Mouse (Mus musculus) midbrain, embryonic 14.5 days (tissue): ENCODE results near the gene Spats2. TPM values are rescaled to one million over a fixed set of nuclear protein-coding genes. Genes with fewer than 3 reads are reported as not detected.

Experiments used
- ATAC-seq: fragments of 200-750 bp; cut with Nextera tagmentation; 2 replicates; pipeline ENCODE4 v1.8.0; 2017; ENCODE audit warnings: moderate number of reproducible peaks, moderate library complexity; ENCODE audit not compliant: low FRiP score, low TSS enrichment
- DNase-seq: peaks from one replicate; pipeline ENCODE4 v3.0.0-alpha.2; 2015
- H3K27ac ChIP-seq: fragments of 300-500 bp; sonication (generic); replicated peaks from 2 replicates; pipeline ENCODE4 v1.5.1; 2014; ENCODE audit warnings: mild to moderate bottlenecking, low read depth, low read length, moderate library complexity
- H3K27me3 ChIP-seq: fragments of 300-500 bp; sonication (generic); 2 replicates; pipeline ENCODE4 v1.6.1; 2014; ENCODE audit warnings: low read length, control low read depth, mixed read lengths; ENCODE audit not compliant: control insufficient read depth, insufficient read depth
- H3K36me3 ChIP-seq: fragments of 300-500 bp; sonication (generic); 2 replicates; pipeline ENCODE4 v1.6.1; 2014; ENCODE audit warnings: low read length, control low read depth; ENCODE audit not compliant: control insufficient read depth, insufficient read depth
- H3K4me1 ChIP-seq: fragments of 300-500 bp; sonication (generic); 2 replicates; pipeline ENCODE4 v1.6.1; 2014; ENCODE audit warnings: mild to moderate bottlenecking, antibody characterized with exemption, low read length, control low read depth; ENCODE audit not compliant: control insufficient read depth, insufficient read depth
- H3K4me2 ChIP-seq: fragments of 300-500 bp; sonication (generic); 2 replicates; pipeline ENCODE4 v1.6.1; 2014; ENCODE audit warnings: mild to moderate bottlenecking, low read length, moderate library complexity
- H3K4me3 ChIP-seq: fragments of 300-500 bp; sonication (generic); replicated peaks from 2 replicates; pipeline ENCODE4 v1.5.1; 2014; ENCODE audit warnings: low read depth, low read length
- H3K9ac ChIP-seq: fragments of 300-500 bp; sonication (generic); replicated peaks from 2 replicates; pipeline ENCODE4 v1.6.1; 2014; ENCODE audit warnings: mild to moderate bottlenecking, low read length, moderate library complexity
- H3K9me3 ChIP-seq: fragments of 300-500 bp; sonication (generic); 2 replicates; pipeline ENCODE4 v1.6.1; 2016; ENCODE audit warnings: low read length, control low read depth, mixed read lengths; ENCODE audit not compliant: control insufficient read depth
- WGBS: fragments of 180-500 bp; shearing (Covaris S2); extraction: QIAGEN DNeasy Blood & Tissue Kit; methylation state at CpG from one replicate; pipeline ENCODE4 v1.1.7; 2014; 5-methylcytosine and 5-hydroxymethylcytosine counted together
- polyA plus RNA-seq: library from polyadenylated mRNA; unstranded; fragments of >200 nt; fragmentation: Nextera tagmentation; extraction: Ambion mirVana; gene quantifications from 2 replicates; pipeline ENCODE4 v1.2.1, GENCODE M21; 2014

The Spats2 gene
- polyA plus RNA-seq, 1 experiment from 2014 or later = 41.6 TPM

- ATAC-seq = no peak
- 10% methylated on average over 19 of the region's 19 CpGs for WGBS
- DNase-seq = no peak
- no peak overlapping the region for H3K27ac ChIP-seq
- H3K27me3 ChIP-seq = peaks cover 50% of the 10 kb centered on the region
- no peaks in the 10 kb centered on the region for H3K9me3 ChIP-seq
- H3K4me1 ChIP-seq = peaks cover 9% of the 10 kb centered on the region; the same call in 1 of the 2 replicates
- peak overlapping the region; percentile 8 for H3K4me2 ChIP-seq
- 0 out of 2 replicates have a peak overlapping the region, but pooled peaks have one; percentile 34 for H3K9ac ChIP-seq
- H3K4me3 ChIP-seq = no peak overlapping the region
- H3K36me3 ChIP-seq = no peaks in the 10 kb centered on the region
Measured at GRCm38 (mm10) chr15:99084618-99085017, 41.1 kb upstream of the Spats2 start.

- H3K27me3 ChIP-seq = peaks cover 52% of the 10 kb centered on the region
- H3K9ac ChIP-seq = no peak overlapping the region
- peak overlapping the region; percentile 37 for H3K4me2 ChIP-seq
- H3K36me3 ChIP-seq = no peaks in the 10 kb centered on the region
- no peak for ATAC-seq
- 0 out of 2 replicates have a peak overlapping the region, but pooled peaks have one; percentile 2 for H3K27ac ChIP-seq
- H3K4me3 ChIP-seq = peak overlapping the region; percentile 12
- no peaks in the 10 kb centered on the region for H3K9me3 ChIP-seq
- peaks cover 17% of the 10 kb centered on the region for H3K4me1 ChIP-seq
- WGBS = 68% methylated on average over 4 of the region's 4 CpGs
- DNase-seq = no peak
Measured at GRCm38 (mm10) chr15:99085997-99086396, 39.7 kb upstream of the Spats2 start.

GRCm38 (mm10) chr15:99087253-99088075, 38.3 kb upstream of the Spats2 start, which contains the start of gene C1ql4:
TSS of gene C1ql4 (minus strand) at chr15:99087817.
- Histone ChIP-seq H3K36me3 (no peaks in the 10 kb centered on the region), H3K27ac (peak within 1 kb of the TSS; percentile 60), H3K9me3 (no peaks in the 10 kb centered on the region), H3K4me2 (peak within 1 kb of the TSS; percentile 46), H3K9ac (peak within 1 kb of the TSS; percentile 34), H3K27me3 (peaks cover 52% of the 10 kb centered on the region), H3K4me1 (peaks cover 18% of the 10 kb centered on the region), H3K4me3 (peak within 1 kb of the TSS; percentile 31)
- ATAC-seq (no peak), DNase-seq (no peak)
- 6% methylated on average over 60 of the region's 60 CpGs for WGBS

- peak overlapping the region; percentile 46 for H3K4me2 ChIP-seq
- no peaks in the 10 kb centered on the region for H3K9me3 ChIP-seq
- H3K4me3 ChIP-seq = peak overlapping the region; percentile 31
- H3K9ac ChIP-seq = peak overlapping the region; percentile 34
- H3K36me3 ChIP-seq = no peaks in the 10 kb centered on the region
- H3K27ac ChIP-seq = peak overlapping the region; percentile 60
- H3K27me3 ChIP-seq = peaks cover 52% of the 10 kb centered on the region
- peaks cover 25% of the 10 kb centered on the region for H3K4me1 ChIP-seq
- peak; percentile 90 for DNase-seq
- ATAC-seq = peak; percentile 47; the same call in 1 of the 2 replicates
- under 1% methylated on average over 27 of the region's 27 CpGs for WGBS
Measured at GRCm38 (mm10) chr15:99088292-99088691, 37.4 kb upstream of the Spats2 start.

- peak overlapping the region; percentile 46 for H3K4me2 ChIP-seq
- H3K9ac ChIP-seq = 0 out of 2 replicates have a peak overlapping the region, but pooled peaks have one; percentile 23
- H3K27me3 ChIP-seq = peaks cover 52% of the 10 kb centered on the region
- H3K9me3 ChIP-seq = no peaks in the 10 kb centered on the region
- peak overlapping the region; percentile 8; the same call in 1 of the 2 replicates for H3K4me3 ChIP-seq
- H3K4me1 ChIP-seq = peaks cover 26% of the 10 kb centered on the region
- ATAC-seq = no peak
- no peak for DNase-seq
- 7% methylated on average over 14 of the region's 14 CpGs for WGBS
- H3K36me3 ChIP-seq = no peaks in the 10 kb centered on the region
- peak overlapping the region; percentile 65; the same call in 1 of the 2 replicates for H3K27ac ChIP-seq
Measured at GRCm38 (mm10) chr15:99089069-99089468, 36.6 kb upstream of the Spats2 start.

DNA sequence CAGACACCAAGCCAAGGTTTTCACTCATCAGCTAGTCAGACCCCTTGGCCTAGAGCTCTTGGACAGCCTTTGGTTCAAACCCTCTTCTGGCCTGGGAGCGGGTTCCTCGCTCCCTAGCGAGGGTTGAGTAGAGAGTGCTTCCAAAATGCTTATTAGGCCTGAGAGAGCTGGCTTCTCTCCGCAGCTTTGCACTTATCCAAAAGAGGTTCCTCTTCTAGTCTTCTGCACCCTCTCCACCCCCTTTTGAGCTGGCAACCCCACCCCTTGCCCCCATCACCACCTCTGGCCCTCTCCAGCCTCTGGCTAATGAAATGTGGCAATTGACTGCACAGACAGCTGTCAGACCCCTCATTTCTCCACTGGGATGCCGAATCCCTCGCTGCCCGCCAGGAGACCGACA, 32.8 kb upstream of the Spats2 start, which contains the start of gene Dnajc22:
Dnajc22 (plus strand) TSS at position 301 of the 400 bp plus-strand sequence.
- DNase-seq = no peak
- Histone ChIP-seq H3K27ac (peak within 1 kb of the TSS; percentile 77), H3K4me2 (peak within 1 kb of the TSS; percentile 81), H3K36me3 (no peaks in the 10 kb centered on the region), H3K4me3 (peak within 1 kb of the TSS; percentile 40), H3K9me3 (no peaks in the 10 kb centered on the region), H3K27me3 (peaks cover 41% of the 10 kb centered on the region), H3K9ac (peak within 1 kb of the TSS; percentile 62), H3K4me1 (peaks cover 49% of the 10 kb centered on the region)
- ATAC-seq = no peak
- WGBS = 22% methylated on average over 8 of the region's 8 CpGs

DNA sequence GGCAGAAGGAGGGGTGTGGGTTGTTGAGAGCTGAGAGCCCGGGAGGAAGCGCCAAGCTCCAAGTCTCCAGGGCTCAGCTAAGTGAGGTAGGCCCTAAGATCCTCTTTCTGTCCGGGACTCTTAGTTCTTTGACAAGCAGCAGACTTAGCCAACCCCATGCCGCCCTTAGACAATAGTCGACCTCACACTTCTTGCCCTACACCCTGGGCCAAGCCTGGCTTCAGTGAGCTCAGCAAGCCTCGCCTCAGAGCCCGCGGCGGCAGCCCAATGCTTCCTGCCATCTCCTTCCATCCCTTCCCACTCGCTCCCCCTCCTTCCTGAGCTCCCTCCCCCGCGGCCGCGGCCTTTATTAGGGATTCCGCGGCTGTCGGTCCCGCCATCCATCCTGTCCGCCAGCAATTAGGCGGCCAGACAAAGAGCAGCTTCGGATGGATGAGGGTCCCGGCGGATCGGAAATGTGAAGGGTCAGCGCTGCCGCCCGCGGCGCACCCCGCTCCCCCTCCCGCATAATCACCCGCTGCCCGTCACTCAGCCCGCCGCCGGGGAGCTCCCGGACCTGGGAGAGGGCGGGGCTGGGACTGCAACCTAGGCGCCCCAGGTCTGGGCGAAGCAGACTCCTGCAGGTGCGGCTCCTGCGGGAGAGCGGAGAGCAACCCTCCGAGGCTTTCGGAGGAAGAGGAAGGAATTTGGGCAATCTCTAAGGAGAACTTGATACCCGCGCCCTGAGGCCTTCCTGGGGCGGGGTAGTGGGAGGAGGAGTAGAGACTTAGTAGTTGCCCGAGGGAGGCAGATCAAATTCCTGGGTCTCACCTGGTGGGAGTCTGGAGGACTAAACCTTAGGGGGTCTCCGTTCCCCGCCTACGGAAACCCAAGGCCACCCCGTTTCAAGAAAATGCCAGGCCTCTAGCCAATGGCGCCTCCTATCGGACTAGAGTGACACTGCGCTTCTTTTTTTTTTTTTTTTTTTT, 32.1 kb upstream of the Spats2 start:
- Histone ChIP-seq H3K27me3 (peaks cover 42% of the 10 kb centered on the region), H3K4me1 (peaks cover 52% of the 10 kb centered on the region), H3K9me3 (no peaks in the 10 kb centered on the region), H3K4me3 (peak overlapping the region; percentile 40), H3K27ac (peak overlapping the region; percentile 77), H3K4me2 (peak overlapping the region; percentile 81), H3K9ac (peak overlapping the region; percentile 62), H3K36me3 (no peaks in the 10 kb centered on the region)
- ATAC-seq = peak; percentile 26; the same call in 1 of the 2 replicates
- under 1% methylated on average over 56 of the region's 56 CpGs for WGBS
- peak; percentile 82 for DNase-seq

DNA sequence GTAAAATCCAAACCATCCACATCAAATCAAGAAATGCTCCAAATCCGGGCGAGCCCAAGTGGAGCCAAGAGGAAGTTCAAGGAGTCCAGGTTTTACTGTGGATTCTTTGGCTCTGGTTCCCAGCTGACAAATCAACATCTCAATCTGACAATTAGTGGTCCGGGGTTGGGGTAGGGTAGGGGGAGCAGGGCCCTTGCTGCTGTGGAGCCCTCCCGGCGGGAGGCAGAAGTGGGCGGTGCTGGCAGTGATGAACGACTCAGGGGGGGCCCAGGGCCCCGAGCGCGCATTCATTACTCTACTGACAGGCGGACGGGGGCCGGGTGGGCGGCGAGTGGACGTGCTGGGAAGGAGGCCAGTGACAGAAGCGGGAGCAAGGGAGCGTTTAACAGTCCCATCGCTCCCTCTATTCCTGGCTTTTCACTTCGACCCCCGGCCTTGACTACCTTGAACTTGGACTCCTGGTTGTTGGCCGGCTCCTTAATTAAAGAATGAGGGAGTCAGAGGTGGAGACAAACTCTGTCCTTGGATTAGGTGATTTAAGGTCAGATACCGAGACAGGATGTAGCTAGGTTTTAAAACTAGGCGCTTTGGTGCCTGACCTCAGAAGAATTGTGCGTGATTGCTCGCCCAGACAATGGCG, 31.0 kb upstream of the Spats2 start:
- no peak for ATAC-seq
- WGBS = 1% methylated on average over 27 of the region's 27 CpGs
- 0 out of 2 replicates have a peak overlapping the region, but pooled peaks have one; percentile 13 for H3K27ac ChIP-seq

More for the DNA sequence above, 31.0 kb upstream of the Spats2 start:
- Histone ChIP-seq H3K9me3 (no peaks in the 10 kb centered on the region), H3K9ac (no peak overlapping the region), H3K36me3 (no peaks in the 10 kb centered on the region), H3K27me3 (peaks cover 43% of the 10 kb centered on the region), H3K4me3 (no peak overlapping the region), H3K4me2 (peak overlapping the region; percentile 21), H3K4me1 (peaks cover 42% of the 10 kb centered on the region)
- no peak for DNase-seq
